Mouse (Mus musculus) liver, embryonic 16.5 days (tissue): ENCODE measurements around the gene Asprv1. TPM values are rescaled to one million over a fixed set of nuclear protein-coding genes. Genes with fewer than 3 reads are reported as not detected.

Experiments
- ATAC-seq: fragments of 200-750 bp; cut with Nextera tagmentation; 2 replicates; pipeline ENCODE4 v1.8.0; 2017; ENCODE audit warnings: low read depth, mild to moderate bottlenecking, moderate number of reproducible peaks, moderate library complexity
- H3K27ac ChIP-seq: fragments of 300-500 bp; sonication (generic); 2 replicates; pipeline ENCODE4 v1.5.1; 2014; ENCODE audit warnings: mild to moderate bottlenecking, low read length
- H3K27me3 ChIP-seq: fragments of 300-500 bp; sonication (generic); 2 replicates; pipeline ENCODE4 v1.6.1; 2014; ENCODE audit warnings: low read depth, low read length, mixed read lengths; ENCODE audit not compliant: control insufficient read depth, insufficient read depth
- H3K36me3 ChIP-seq: fragments of 300-500 bp; sonication (generic); 2 replicates; pipeline ENCODE4 v1.6.1; 2014; ENCODE audit warnings: mild to moderate bottlenecking; ENCODE audit not compliant: control insufficient read depth, insufficient read depth
- H3K4me1 ChIP-seq: fragments of 300-500 bp; sonication (generic); 2 replicates; pipeline ENCODE4 v1.6.1; 2014; ENCODE audit warnings: low read depth, low read length, mixed read lengths; ENCODE audit not compliant: control insufficient read depth
- H3K4me2 ChIP-seq: fragments of 300-500 bp; sonication (generic); 2 replicates; pipeline ENCODE4 v1.6.1; 2014; ENCODE audit warnings: low read depth, low read length, mixed read lengths
- H3K4me3 ChIP-seq: fragments of 300-500 bp; sonication (generic); 2 replicates; pipeline ENCODE4 v1.5.1; 2014; ENCODE audit warnings: low read depth, mild to moderate bottlenecking, low read length
- H3K9ac ChIP-seq: fragments of 300-500 bp; sonication (generic); 2 replicates; pipeline ENCODE4 v1.6.1; 2014; ENCODE audit warnings: low read depth, low read length
- H3K9me3 ChIP-seq: fragments of 300-500 bp; sonication (generic); replicated peaks from 2 replicates; pipeline ENCODE4 v1.6.1; 2016; ENCODE audit warnings: low read length; ENCODE audit not compliant: control insufficient read depth
- WGBS: fragments of 180-500 bp; shearing (Covaris S2); extraction: QIAGEN DNeasy Blood & Tissue Kit; methylation state at CpG from one replicate; pipeline ENCODE4 v1.1.7; 2014; ENCODE audit not compliant: insufficient replicate concordance; 5-methylcytosine and 5-hydroxymethylcytosine counted together
- polyA plus RNA-seq: library from polyadenylated mRNA; unstranded; fragments of >200 nt; fragmentation: Nextera tagmentation; extraction: Ambion mirVana; gene quantifications from 2 replicates; pipeline ENCODE4 v1.2.1, GENCODE M21; 2015

The Asprv1 gene
- polyA plus RNA-seq, 1 experiment from 2014 or later, result 2.9 TPM

DNA sequence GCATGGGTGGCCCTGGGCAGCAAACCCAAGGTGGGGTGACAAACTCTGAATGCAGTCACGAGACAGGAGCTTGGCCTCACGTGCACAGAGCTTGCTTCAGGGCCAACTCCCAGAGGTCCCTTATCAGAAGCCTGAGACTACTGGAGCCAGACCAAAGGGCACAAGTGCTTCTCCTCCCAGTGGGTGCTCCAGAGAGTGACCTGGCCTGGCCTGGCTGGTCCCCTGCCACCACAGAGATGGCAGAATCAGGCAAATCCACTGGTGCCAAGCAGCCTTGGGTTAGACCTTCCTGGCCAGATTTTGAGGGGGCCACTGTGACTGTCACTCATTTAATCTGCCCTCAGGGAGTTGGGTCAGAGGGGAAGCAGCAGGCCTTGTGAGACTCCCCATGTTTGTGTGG is 8.5 kb downstream of the Asprv1 start:
- H3K4me2 ChIP-seq, result peak overlapping the region; percentile 51
- WGBS, result 11% methylated on average over 2 of the region's 2 CpGs
- peak overlapping the region; percentile 67 for H3K9ac ChIP-seq
- peak overlapping the region; percentile 95 for H3K27ac ChIP-seq
- H3K4me1 ChIP-seq, result peaks cover 55% of the 10 kb centered on the region
- no peak overlapping the region for H3K4me3 ChIP-seq
- H3K36me3 ChIP-seq, result no peaks in the 10 kb centered on the region
- H3K27me3 ChIP-seq, result no peaks in the 10 kb centered on the region
- peak; percentile 69 for ATAC-seq
- H3K9me3 ChIP-seq, result no peaks in the 10 kb centered on the region

DNA sequence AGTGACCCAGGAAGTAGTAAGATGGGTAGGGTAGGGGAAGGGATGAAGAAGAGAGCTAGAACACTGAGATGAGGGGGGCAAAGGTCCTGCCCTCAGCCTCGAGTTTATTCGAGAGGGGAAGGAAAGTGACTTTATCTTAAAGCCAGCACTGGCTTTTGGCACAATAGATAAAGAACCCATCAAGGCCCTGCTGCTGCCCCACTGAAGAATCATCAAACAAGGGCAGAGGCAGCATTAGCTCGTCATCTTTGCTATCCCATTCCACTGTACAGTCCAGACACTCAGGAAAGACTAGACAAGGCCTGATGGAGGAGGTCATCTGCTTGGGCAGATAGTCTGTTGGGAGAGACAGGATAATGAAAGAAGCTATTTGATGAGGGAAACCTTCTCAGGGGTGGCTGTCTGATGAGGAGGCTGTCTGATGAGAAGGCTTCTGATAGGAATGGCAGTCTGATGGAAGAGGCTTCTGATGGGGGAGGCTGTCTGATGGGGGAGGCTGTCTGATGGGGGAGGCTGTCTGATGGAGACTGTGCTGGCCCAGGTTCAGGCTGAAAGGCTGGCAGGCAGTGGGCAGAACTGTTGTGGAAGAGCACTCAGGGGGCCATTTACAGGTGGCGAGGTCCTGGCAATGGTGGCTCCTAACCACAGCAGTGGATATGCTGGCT is 9.3 kb downstream of the Asprv1 start:
- peak overlapping the region; percentile 67 for H3K9ac ChIP-seq
- H3K4me3 ChIP-seq, result peak overlapping the region; percentile 3; the same call in 1 of the 2 replicates
- H3K4me2 ChIP-seq, result peak overlapping the region; percentile 51
- H3K4me1 ChIP-seq, result peaks cover 60% of the 10 kb centered on the region
- no peaks in the 10 kb centered on the region for H3K27me3 ChIP-seq
- no peaks in the 10 kb centered on the region for H3K9me3 ChIP-seq
- ATAC-seq, result peak; percentile 51
- WGBS, result 23% methylated on average over 4 of the region's 4 CpGs
- H3K36me3 ChIP-seq, result no peaks in the 10 kb centered on the region
- H3K27ac ChIP-seq, result peak overlapping the region; percentile 95

DNA sequence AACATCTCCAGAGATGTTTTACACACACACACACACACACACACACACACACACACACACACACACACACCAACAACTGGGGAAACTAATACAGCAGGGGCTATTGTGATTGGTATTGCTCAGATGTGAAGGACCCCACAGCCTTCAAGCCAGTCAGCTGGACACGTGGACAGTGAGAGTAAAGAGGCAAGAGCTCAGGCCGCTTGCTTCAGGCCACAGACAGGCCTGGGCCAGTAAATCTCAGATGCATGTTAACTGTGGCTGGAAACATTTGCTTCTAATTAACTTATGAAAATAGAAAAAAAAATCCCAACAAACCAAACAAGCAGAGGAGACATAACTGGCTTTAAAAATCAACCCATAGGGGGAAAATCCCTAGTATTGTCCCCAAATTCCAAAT is 9.9 kb downstream of the Asprv1 start:
- no peak for ATAC-seq
- H3K27ac ChIP-seq, result peak overlapping the region; percentile 95
- H3K9ac ChIP-seq, result peak overlapping the region; percentile 67
- 86% methylated on average over 2 of the region's 2 CpGs for WGBS
- H3K4me3 ChIP-seq, result no peak overlapping the region
- H3K27me3 ChIP-seq, result no peaks in the 10 kb centered on the region
- peaks cover 60% of the 10 kb centered on the region for H3K4me1 ChIP-seq
- no peak overlapping the region for H3K4me2 ChIP-seq
- H3K36me3 ChIP-seq, result no peaks in the 10 kb centered on the region
- H3K9me3 ChIP-seq, result no peaks in the 10 kb centered on the region

DNA sequence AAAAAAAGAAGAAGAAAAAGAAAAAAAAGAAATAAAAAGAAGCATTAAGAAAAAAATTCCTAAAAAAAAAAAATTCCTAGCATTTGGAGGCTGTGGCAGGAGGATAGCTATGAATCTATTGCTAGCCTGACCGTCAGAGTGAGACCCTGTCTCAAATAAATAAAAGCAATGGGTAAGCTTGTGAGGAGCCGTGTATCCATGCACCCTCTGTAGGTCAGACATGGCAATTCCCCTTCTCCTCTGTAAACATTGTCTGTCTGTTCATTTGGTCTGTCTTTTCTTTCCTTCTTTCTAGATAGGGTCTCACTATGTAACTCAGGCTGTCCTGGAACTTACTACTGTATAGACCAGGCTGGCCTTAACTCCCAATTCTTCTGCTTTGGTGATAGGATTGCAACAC is 10.5 kb downstream of the Asprv1 start:
- no peak overlapping the region for H3K4me3 ChIP-seq
- peak overlapping the region; percentile 44 for H3K9ac ChIP-seq
- no peaks in the 10 kb centered on the region for H3K27me3 ChIP-seq
- 44% methylated on average over 2 of the region's 2 CpGs for WGBS
- H3K27ac ChIP-seq, result peak overlapping the region; percentile 99
- H3K4me1 ChIP-seq, result peaks cover 60% of the 10 kb centered on the region
- H3K36me3 ChIP-seq, result no peaks in the 10 kb centered on the region
- ATAC-seq, result no peak
- H3K9me3 ChIP-seq, result no peaks in the 10 kb centered on the region
- peak overlapping the region; percentile 21; the same call in 1 of the 2 replicates for H3K4me2 ChIP-seq

DNA sequence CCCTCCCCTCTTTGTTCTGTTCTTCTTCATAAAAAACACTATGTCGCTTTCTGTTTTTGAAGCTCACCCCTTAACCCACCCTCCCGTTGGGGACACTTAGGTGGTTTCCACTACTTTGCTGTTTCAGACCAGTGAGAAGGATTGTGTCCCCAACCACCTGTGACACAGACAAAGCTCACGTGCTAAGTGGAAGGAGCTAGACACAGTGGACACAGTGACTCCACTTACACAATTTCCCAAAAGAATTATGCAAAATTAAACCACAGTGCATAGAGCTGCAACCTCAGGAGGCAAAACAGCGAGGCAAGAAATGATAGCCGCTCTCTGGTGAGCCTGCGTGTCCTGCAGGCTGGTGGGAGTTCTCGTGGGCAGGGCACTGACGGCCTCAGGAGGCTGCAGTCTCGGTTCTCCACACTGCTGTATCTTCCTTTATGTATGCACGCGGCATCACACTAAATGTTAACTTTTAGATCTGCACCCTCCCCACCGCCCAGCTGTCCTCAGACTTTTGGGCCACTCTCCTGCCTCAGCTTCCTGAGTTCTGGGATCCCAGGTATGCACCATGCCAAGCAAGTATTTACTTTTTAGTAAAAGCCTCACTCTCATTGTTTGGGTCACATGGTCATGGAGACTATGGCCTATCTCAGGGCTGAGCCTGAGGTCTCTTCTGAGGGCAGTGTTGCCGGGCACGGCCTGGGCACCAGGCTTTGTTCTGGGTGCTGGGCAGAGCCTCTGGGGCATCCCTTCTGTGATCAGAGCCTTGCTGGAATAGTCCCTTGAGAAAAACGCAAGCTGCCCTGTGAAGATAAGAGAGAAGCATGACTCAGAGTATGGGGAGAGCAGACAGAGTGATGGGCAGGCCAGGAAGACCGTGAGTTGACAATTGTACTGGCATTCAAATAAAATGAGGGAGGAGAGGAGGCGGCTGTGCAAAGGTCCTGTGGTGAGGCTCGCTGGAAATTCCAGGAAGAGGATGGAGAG is 11.5 kb downstream of the Asprv1 start:
- Histone ChIP-seq H3K4me1 (peaks cover 60% of the 10 kb centered on the region), H3K27ac (peak overlapping the region; percentile 99), H3K4me2 (peak overlapping the region; percentile 58), H3K9ac (peak overlapping the region; percentile 75), H3K27me3 (no peaks in the 10 kb centered on the region), H3K4me3 (peak overlapping the region; percentile 47), H3K9me3 (no peaks in the 10 kb centered on the region), H3K36me3 (no peaks in the 10 kb centered on the region)
- WGBS, result 35% methylated on average over 18 of the region's 18 CpGs
- peak; percentile 89 for ATAC-seq

- WGBS, result 33% methylated on average over 3 of the region's 3 CpGs
- Histone ChIP-seq H3K36me3 (no peaks in the 10 kb centered on the region), H3K4me3 (peak overlapping the region; percentile 47), H3K4me2 (peak overlapping the region; percentile 58), H3K9me3 (no peaks in the 10 kb centered on the region), H3K4me1 (peaks cover 64% of the 10 kb centered on the region), H3K9ac (peak overlapping the region; percentile 75), H3K27ac (peak overlapping the region; percentile 99), H3K27me3 (no peaks in the 10 kb centered on the region)
- peak; percentile 19 for ATAC-seq
Observed at GRCm38 (mm10) chr6:86640161-86640560, 12.2 kb downstream of the Asprv1 start.

DNA sequence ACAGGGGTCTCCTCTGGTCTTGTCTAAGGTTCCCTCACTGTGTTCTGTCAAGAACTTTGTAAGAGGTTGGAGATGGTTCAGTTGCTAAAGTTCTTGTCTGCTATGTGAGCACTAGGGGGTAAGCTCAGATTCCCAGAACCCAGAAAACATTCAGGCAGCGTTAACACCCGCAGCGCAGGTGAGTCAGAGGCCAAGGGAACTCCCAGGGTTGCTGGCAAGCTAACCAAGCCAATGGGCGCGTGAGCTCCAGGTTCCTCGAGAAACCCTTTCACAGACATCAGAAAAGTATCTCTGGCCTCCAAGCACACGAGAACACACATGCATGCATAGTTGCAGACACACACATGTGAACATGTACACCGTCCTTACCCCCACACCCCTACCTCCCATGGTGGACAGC is 12.8 kb downstream of the Asprv1 start:
- Histone ChIP-seq H3K4me1 (peaks cover 62% of the 10 kb centered on the region), H3K4me3 (peak overlapping the region; percentile 47), H3K36me3 (no peaks in the 10 kb centered on the region), H3K27ac (peak overlapping the region; percentile 99), H3K9ac (peak overlapping the region; percentile 75), H3K27me3 (no peaks in the 10 kb centered on the region), H3K9me3 (no peaks in the 10 kb centered on the region), H3K4me2 (peak overlapping the region; percentile 58)
- 82% methylated on average over 8 of the region's 8 CpGs for WGBS
- no peak for ATAC-seq

DNA sequence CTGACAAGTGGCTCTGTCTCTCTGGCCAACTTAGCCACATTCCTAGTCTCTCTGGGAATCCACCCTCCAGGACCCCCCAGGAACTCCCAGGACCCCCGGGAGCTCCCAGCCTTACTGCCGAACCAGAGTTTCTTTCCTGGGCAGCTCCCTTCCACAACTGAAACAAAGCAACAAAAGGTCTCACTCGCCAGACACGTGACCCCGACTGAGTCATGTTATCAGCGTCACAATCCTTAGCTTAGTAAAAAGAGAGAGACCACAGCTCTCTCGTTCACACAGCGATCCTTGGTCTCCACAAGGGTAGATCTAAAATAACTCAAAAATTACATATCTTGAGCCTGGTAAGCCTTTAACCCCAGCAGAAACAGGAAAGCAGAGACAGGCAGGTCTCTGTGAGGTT is 13.8 kb downstream of the Asprv1 start:
- Histone ChIP-seq H3K4me2 (peak overlapping the region; percentile 58; the same call in 1 of the 2 replicates), H3K4me1 (peaks cover 53% of the 10 kb centered on the region), H3K9ac (peak overlapping the region; percentile 15), H3K4me3 (no peak overlapping the region), H3K36me3 (no peaks in the 10 kb centered on the region), H3K27ac (peak overlapping the region; percentile 99), H3K9me3 (no peaks in the 10 kb centered on the region), H3K27me3 (no peaks in the 10 kb centered on the region)
- ATAC-seq, result no peak
- 38% methylated on average over 8 of the region's 8 CpGs for WGBS
